Mouse (Mus musculus) forebrain, embryonic 14.5 days (tissue): ENCODE measurements around the gene Plaa. TPM values are rescaled to one million over a fixed set of nuclear protein-coding genes. Genes with fewer than 3 reads are reported as not detected.

Experiments
- ATAC-seq: fragments of 200-750 bp; cut with Nextera tagmentation; 2 replicates; pipeline ENCODE4 v1.8.0; 2017; ENCODE audit warnings: mild to moderate bottlenecking, moderate library complexity
- DNase-seq: peaks from one replicate; pipeline ENCODE4 v3.0.0-alpha.2; 2015; ENCODE audit warnings: low spot score
- H3K27ac ChIP-seq: fragments of 300-500 bp; sonication (generic); 2 replicates; pipeline ENCODE4 v1.5.1; 2014; ENCODE audit warnings: low read depth, mild to moderate bottlenecking, control low read depth, low read length, moderate library complexity
- H3K27me3 ChIP-seq: fragments of 300-500 bp; sonication (generic); replicated peaks from 2 replicates; pipeline ENCODE4 v1.6.1; 2014; ENCODE audit warnings: low read length, control low read depth, mixed read lengths; ENCODE audit not compliant: control insufficient read depth, insufficient read depth
- H3K36me3 ChIP-seq: fragments of 300-500 bp; sonication (generic); 2 replicates; pipeline ENCODE4 v1.6.1; 2014; ENCODE audit warnings: low read length, control low read depth; ENCODE audit not compliant: control insufficient read depth, insufficient read depth
- H3K4me1 ChIP-seq: fragments of 300-500 bp; sonication (generic); 2 replicates; pipeline ENCODE4 v1.6.1; 2014; ENCODE audit warnings: antibody characterized with exemption, low read length, control low read depth; ENCODE audit not compliant: control insufficient read depth, insufficient read depth
- H3K4me2 ChIP-seq: fragments of 300-500 bp; sonication (generic); 2 replicates; pipeline ENCODE4 v1.6.1; 2014; ENCODE audit warnings: mild to moderate bottlenecking, control low read depth, low read length
- H3K4me3 ChIP-seq: fragments of 300-500 bp; sonication (generic); 2 replicates; pipeline ENCODE4 v1.5.1; 2014; ENCODE audit warnings: low read depth, low read length, control low read depth
- H3K9ac ChIP-seq: fragments of 300-500 bp; sonication (generic); 2 replicates; pipeline ENCODE4 v1.6.1; 2014; ENCODE audit warnings: mild to moderate bottlenecking, low read length, control low read depth, moderate library complexity
- H3K9me3 ChIP-seq: fragments of 300-500 bp; sonication (generic); replicated peaks from 2 replicates; pipeline ENCODE4 v1.6.1; 2016; ENCODE audit warnings: low read length, control low read depth, mixed read lengths; ENCODE audit not compliant: control insufficient read depth
- WGBS: fragments of 180-500 bp; shearing (Covaris S2); extraction: QIAGEN DNeasy Blood & Tissue Kit; methylation state at CpG from one replicate; pipeline ENCODE4 v1.1.7; 2014; 5-methylcytosine and 5-hydroxymethylcytosine counted together
- polyA plus RNA-seq: library from polyadenylated mRNA; unstranded; fragments of >200 nt; fragmentation: Nextera tagmentation; extraction: Ambion mirVana; gene quantifications from 2 replicates; pipeline ENCODE4 v1.2.1, GENCODE M21; 2014

The Plaa gene
- polyA plus RNA-seq, 1 experiment from 2014 or later = 69.4 TPM

- H3K4me3 ChIP-seq = no peak overlapping the region
- H3K4me2 ChIP-seq = no peak overlapping the region
- H3K27ac ChIP-seq = no peak overlapping the region
- no peaks in the 10 kb centered on the region for H3K27me3 ChIP-seq
- H3K4me1 ChIP-seq = no peaks in the 10 kb centered on the region
- H3K9ac ChIP-seq = no peak overlapping the region
- H3K36me3 ChIP-seq = no peaks in the 10 kb centered on the region
- H3K9me3 ChIP-seq = no peaks in the 10 kb centered on the region
- peak; percentile 49 for DNase-seq
- no peak for ATAC-seq
These were observed 79.7 kb downstream of the Plaa start for GRCm38 (mm10) chr4:94523321-94523720.

- Histone ChIP-seq H3K9ac (no peak overlapping the region), H3K4me1 (no peaks in the 10 kb centered on the region), H3K4me3 (no peak overlapping the region), H3K9me3 (no peaks in the 10 kb centered on the region), H3K27ac (no peak overlapping the region), H3K36me3 (0 out of 2 replicates have a peak, but pooled peaks cover 3% of the 10 kb centered on the region), H3K27me3 (no peaks in the 10 kb centered on the region), H3K4me2 (no peak overlapping the region)
- 67% methylated on average over 4 of the region's 4 CpGs for WGBS
- DNase-seq = peak; percentile 81
- ATAC-seq = peak; percentile 40; the same call in 1 of the 2 replicates
These were observed 85.4 kb downstream of the Plaa start for GRCm38 (mm10) chr4:94517631-94518030.

Other genes with a start within 250 kb of the Plaa start
- gene Gm10306, start 46.7 kb downstream of the Plaa start, polyA plus RNA-seq = 0.49 and 0.94 TPM in 2 replicates
- gene Caap1, start 46.4 kb downstream of the Plaa start, polyA plus RNA-seq = 22.8 and 23.0 TPM in 2 replicates
- 34.6 and 37.6 TPM in 2 replicates for gene Ift74, start 11.2 kb upstream of the Plaa start, polyA plus RNA-seq
- 0.10 and 0.30 TPM in 2 replicates for gene Lrrc19, start 46.9 kb upstream of the Plaa start, polyA plus RNA-seq
- gene Tek, start 136.0 kb upstream of the Plaa start, polyA plus RNA-seq = 7.7 and 9.9 TPM in 2 replicates